Comparison of ENCODE assay signal across 14 mouse cellular contexts in genomic region chr14:77853951-77854350, GRCm38 (mm10). TPM values are rescaled to one million over a fixed set of nuclear protein-coding genes. Genes with fewer than 3 reads are reported as not detected.
"Had no signal": no experiment of that assay in that cellular context is flagged by ENCODE, and none has a peak within 500 bp of the region (broad histone marks: within the 10 kb centered on the region; RNA-seq: fewer than 3 reads in every experiment).

No protein-coding gene starts in this region.

- H3K9me3 ChIP-seq: limb, embryonic 13.5 days; liver, embryonic 15.5 days; lung, embryonic 15.5 days; midbrain, embryonic 13.5 days; neural tube, embryonic 15.5 days had no signal

- H3K4me1 ChIP-seq: limb, embryonic 13.5 days; liver, embryonic 15.5 days; lung, embryonic 15.5 days; midbrain, embryonic 13.5 days; neural tube, embryonic 15.5 days had no signal

- H3K27me3 ChIP-seq: limb, embryonic 13.5 days; liver, embryonic 15.5 days; lung, embryonic 15.5 days; midbrain, embryonic 13.5 days; neural tube, embryonic 15.5 days had no signal

- H3K27ac ChIP-seq: limb, embryonic 13.5 days; liver, embryonic 15.5 days; lung, embryonic 15.5 days; midbrain, embryonic 13.5 days; neural tube, embryonic 15.5 days; stomach, postnatal 0 days had no signal

- H3K9ac ChIP-seq: limb, embryonic 13.5 days; liver, embryonic 15.5 days; lung, embryonic 15.5 days; midbrain, embryonic 13.5 days; neural tube, embryonic 15.5 days had no signal

- H3K36me3 ChIP-seq: liver, embryonic 15.5 days; lung, embryonic 15.5 days had no signal

- ATAC-seq: midbrain, embryonic 13.5 days had no signal

- H3K4me3 ChIP-seq: limb, embryonic 13.5 days; liver, embryonic 15.5 days; lung, embryonic 15.5 days; midbrain, embryonic 13.5 days; myocyte; neural tube, embryonic 15.5 days had no signal

- H3K4me2 ChIP-seq: limb, embryonic 13.5 days; liver, embryonic 11.5 days; liver, embryonic 15.5 days; lung, embryonic 15.5 days; midbrain, embryonic 13.5 days; neural tube, embryonic 15.5 days had no signal

- DNase-seq: kidney, adult 18-20 months; kidney, postnatal 10 days; kidney, postnatal 4 days; left cerebral cortex, postnatal 4 days; thymus, postnatal 4 days had no signal

RNA-seq across cellular contexts. Expression of gene Epsti1, which starts 50.1 kb away (rescaled TPM):
- polyA plus RNA-seq: neural tube, embryonic 11.5 days had no signal
